Mouse (Mus musculus): ENCODE data around the gene Abcc8.

GRCm38 (mm10) chr7:46132229-46132628, 47.6 kb downstream of the Abcc8 start:
- TF ChIP-seq POLR2A (IDR thresholded peaks at IDR 0.05; ENCODE audit: control insufficient read depth, low read depth, low read length) (no peak), CTCF (IDR thresholded peaks at IDR 0.05; ENCODE audit: control insufficient read depth, insufficient read depth, insufficient replicate concordance, low read depth, low read length) (no peak)

All from testis, adult 2 months (tissue).